Mouse (Mus musculus) liver, embryonic 14.5 days (tissue): Measurements from ENCODE around the gene Sox8.

Experiments
- CTCF ChIP-seq: IDR thresholded peaks from 2 replicates; pipeline ENCODE4 v1.5.1; 2016; ENCODE audit warnings: antibody characterized with exemption, low read depth, control low read depth
- EP300 ChIP-seq: IDR thresholded peaks from 2 replicates; pipeline ENCODE4 v1.6.1; 2016; ENCODE audit warnings: antibody characterized with exemption, low read depth

DNA sequence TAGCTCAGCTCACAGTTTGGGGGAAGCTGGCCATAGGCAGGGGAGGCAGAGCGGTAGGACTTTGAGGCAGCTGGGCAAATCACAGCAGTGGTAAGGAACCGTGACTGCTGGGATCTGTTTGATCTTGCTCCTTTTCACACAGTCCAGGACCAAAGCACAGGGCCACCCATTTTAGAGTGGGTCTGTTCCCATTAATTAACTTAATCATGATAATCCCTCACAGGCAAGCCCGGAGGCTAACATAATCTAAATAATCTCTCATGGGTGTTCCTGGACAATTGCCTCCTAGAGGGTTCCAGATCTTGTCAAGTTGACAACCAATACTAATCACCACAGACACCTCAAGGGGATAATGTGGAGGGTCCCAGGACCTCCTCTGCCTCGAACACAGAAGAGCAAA, 10.9 kb downstream of the Sox8 start:
- TF ChIP-seq CTCF (no peak), EP300 (no peak)
